Mouse (Mus musculus): ENCODE data around the gene Ptprn2.

Ptprn2 gene

GRCm38 (mm10) chr12:116642191-116642549, 156.7 kb downstream of the Ptprn2 start:
- DNase-seq (ENCODE audit: low spot score in 2 of 2): no peak

GRCm38 (mm10) chr12:116646771-116647170, 161.3 kb downstream of the Ptprn2 start:
- DNase-seq (ENCODE audit: low spot score in 2 of 2): no peak

DNA sequence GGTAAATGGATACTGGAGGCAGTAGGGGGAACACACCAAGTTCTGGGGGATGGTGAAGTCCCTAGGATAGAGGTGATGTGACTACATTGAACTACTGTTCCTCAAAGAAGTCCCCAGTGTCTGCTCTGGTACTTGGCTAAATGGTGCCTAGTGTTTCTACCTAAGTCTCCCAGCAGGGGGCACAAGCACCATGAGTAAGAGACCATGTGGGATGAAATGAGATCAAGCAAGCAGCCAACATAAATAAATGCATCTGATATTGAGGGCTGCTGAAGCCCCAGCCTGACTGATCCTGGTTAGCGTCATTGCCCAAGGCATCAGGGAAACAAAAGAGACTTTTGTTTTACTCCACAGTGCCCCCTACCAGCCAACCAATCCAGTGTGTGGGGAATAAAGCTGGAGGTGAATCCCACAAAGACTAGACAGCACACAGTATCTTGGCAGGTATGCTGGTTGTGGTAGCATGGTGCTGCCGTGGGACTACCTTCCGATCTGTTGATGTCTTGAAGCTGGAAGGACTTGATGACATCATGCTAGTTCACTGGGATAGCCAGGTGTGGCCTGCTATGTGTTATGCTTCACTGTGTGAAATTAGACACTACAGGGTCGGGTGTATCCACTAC, 163.2 kb downstream of the Ptprn2 start:
- peak; percentile 43 to 52 for DNase-seq (ENCODE audit: low spot score in 2 of 2)

- no peak for DNase-seq (ENCODE audit: low spot score in 2 of 2)
These were observed 168.2 kb downstream of the Ptprn2 start for GRCm38 (mm10) chr12:116653684-116654083.

DNA sequence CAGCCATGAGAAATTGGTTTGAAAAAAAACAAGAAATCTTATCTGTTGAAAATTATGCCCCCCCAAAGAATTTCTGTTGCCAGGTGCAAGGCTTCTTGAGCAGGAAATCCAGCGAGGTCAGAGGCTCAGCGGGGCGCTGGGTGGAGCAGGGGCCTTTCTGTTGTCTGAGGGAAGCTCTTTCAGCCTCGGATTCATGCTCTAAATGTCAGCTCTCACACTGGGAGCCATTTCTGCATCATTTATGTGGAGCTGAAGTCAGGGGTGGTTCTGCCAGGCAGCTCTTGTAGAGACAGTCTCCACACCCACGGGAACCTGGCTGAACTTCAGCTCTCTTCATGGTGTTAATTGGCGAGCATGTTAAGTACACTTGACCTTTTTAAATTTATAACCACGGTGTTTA, 174.6 kb downstream of the Ptprn2 start:
- DNase-seq (ENCODE audit: low spot score in 2 of 2): no peak

GRCm38 (mm10) chr12:116661018-116661417, 175.5 kb downstream of the Ptprn2 start:
- DNase-seq (ENCODE audit: low spot score in 2 of 2): no peak

- no peak for DNase-seq (ENCODE audit: low spot score in 2 of 2)
These were observed 192.2 kb downstream of the Ptprn2 start for GRCm38 (mm10) chr12:116677701-116678100.

DNA sequence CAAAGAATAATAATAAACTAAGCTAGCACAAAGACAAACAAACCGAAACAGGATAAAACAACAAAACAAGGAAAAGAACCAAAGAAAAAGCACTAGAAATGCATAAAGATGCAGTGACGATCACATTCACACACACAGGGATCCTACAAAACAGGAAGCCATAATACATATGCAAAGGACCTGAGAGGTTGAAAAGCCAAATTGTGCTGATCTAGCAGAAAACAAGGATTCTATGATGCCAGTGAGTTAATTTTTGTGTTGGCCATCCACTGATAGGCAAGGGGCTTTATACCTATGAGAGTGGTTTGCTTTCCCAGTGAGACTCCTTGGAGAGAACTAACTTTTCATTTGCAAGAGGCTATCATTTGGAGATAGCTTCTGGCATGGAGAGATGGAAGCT, 204.3 kb downstream of the Ptprn2 start:
- DNase-seq (ENCODE audit: low spot score in 2 of 2): no peak

- DNase-seq (ENCODE audit: low spot score in 2 of 2): no peak
These were observed 224.0 kb downstream of the Ptprn2 start for GRCm38 (mm10) chr12:116709535-116709934.

DNA sequence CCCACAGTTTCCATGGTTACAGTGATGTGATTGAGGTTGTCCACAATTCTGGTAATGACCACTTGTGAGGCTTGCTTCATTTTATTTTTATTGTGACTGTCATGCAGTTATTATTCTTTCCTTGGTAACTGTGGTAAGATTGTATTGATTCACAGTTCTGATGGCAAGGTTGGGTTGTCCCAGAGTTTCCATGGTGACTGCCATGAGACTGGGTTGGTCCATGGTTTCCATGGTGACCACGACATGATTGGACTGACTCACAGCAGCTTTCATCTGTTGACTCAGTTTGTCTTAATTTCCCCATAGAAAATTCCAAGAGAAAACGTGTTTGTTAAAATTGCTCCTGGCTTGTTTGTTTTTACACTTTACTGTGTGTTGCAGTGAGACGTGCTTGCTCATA, 225.2 kb downstream of the Ptprn2 start:
- DNase-seq (ENCODE audit: low spot score in 2 of 2): no peak

DNA sequence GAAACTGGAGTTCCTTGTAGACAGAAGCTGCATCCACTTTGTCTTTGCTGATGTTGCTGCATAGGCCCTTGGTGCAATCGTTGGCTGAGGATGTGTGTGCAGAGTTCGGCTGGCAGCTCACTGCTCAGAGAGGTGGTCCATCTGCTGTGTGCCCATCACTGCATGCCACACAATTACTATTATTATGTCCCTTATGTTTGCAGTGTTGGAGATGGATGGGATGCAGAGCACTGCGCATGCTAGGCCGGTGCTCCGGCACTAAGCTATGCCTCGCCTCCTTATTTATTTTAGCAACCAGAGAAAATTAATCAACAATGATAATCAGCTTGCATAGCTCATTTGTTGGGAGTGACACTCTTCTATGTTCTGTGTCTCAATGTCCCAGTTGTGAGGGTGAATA, 225.6 kb downstream of the Ptprn2 start:
- no peak for DNase-seq (ENCODE audit: low spot score in 2 of 2)

DNA sequence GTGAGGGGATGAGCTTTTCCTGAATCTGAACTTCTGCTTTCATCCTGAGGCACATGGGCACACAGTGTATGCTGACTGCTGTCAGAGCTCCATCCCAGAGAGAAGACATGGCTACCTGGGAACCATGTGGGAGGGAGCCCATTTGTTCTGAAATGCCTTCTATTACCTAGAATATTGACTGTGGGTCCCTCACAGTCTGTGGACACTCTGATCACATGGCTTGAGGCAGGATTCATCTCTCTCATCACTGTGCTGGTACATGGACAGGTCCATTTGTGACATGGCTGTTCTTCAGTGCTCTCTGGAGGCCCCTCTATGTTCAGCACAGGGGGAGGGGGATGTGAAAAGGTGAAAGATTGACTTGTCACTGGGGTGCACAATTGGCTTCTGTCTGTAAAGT, 227.6 kb downstream of the Ptprn2 start:
- no peak for DNase-seq (ENCODE audit: low spot score in 2 of 2)

GRCm38 (mm10) chr12:116721062-116721461, 235.5 kb downstream of the Ptprn2 start:
- no peak for DNase-seq (ENCODE audit: low spot score in 2 of 2)

- DNase-seq (ENCODE audit: low spot score in 2 of 2): no peak
These were observed 254.6 kb downstream of the Ptprn2 start for GRCm38 (mm10) chr12:116740141-116740540.

DNA sequence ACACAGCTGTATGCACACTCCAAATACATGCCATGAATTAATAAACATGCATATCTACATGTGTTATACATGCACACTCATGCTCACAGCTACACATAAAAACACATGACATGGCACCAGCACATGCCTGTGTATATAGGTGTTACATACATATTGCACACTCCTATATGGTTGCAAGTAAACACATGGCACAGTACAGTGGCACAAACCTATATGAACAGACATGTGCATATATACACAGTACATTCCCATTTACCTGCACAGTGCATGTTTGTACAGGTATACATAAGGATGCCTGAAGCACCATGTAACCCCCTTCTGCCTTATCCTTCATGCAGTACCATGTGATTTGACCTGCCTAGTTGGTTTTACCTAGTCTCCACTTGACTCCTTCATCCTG, 255.8 kb downstream of the Ptprn2 start:
- DNase-seq (ENCODE audit: low spot score in 2 of 2): no peak

- DNase-seq (ENCODE audit: low spot score in 2 of 2): no peak
These were observed 260.9 kb downstream of the Ptprn2 start for GRCm38 (mm10) chr12:116746401-116746800.

- no peak for DNase-seq (ENCODE audit: low spot score in 2 of 2)
These were observed 267.3 kb downstream of the Ptprn2 start for GRCm38 (mm10) chr12:116752784-116753183.

DNA sequence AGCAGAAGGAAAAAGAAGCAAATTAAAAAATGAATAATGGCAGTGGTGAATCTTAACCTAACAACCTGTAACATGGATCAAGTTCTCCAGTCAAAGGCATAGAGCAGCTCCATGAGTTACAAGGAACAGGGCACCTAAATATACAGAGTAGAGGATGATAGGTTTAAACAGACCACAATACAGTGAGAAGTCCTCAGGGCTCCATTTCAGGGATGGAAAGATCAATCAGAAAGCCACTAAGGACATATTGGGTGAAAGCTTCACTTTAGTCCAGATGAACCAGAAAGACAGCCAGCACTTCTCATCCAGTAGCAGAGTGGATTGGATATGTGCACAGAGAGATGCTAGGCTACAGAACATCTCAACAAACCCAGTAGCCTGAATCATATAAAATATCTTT, 278.4 kb downstream of the Ptprn2 start:
- DNase-seq (ENCODE audit: low spot score in 2 of 2): no peak

GRCm38 (mm10) chr12:116770911-116771310, 285.4 kb downstream of the Ptprn2 start:
- DNase-seq (ENCODE audit: low spot score in 2 of 2): no peak

DNA sequence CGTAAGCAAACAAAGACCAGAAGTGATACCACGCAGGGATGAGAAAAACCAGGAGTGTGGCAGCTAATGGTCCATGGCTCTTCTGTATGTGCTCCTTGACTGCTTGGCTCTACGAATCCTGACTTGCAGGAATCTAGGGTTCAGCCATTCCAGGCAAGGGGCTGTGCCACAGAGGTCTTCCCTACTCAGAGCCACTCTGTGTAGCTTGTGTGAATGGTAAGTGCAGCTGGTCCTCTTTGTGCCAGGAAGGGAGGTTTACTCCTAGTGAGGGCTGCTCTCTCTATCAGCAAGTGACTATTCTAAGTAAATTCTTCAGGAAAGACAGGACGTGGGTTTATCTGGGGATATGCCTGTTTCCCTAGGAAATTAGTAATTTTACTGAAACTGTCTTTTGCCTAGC, 286.0 kb downstream of the Ptprn2 start:
- no peak for DNase-seq (ENCODE audit: low spot score in 2 of 2)

GRCm38 (mm10) chr12:116772081-116772566, 286.6 kb downstream of the Ptprn2 start:
- no peak for DNase-seq (ENCODE audit: low spot score in 2 of 2)

GRCm38 (mm10) chr12:116773344-116773743, 287.8 kb downstream of the Ptprn2 start:
- no peak for DNase-seq (ENCODE audit: low spot score in 2 of 2)

DNA sequence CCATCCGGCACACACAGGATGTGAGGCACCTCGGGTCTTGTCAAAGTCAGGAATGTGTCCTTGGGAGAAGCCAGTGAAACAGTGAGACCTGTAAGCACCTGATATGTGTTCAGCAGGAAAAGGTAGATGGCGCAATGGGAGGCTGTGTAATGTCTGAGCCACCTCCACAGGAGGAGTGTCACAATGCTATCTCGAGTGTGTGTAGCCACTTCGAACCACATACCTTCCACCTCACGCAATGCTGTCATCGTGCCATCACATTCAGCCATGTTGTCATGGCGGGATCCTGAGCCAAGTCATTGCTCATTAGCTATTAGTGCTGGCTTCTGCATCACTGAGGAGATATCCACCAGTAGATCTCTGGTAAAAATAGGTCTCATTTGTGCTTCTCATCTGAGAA, 290.9 kb downstream of the Ptprn2 start:
- DNase-seq (ENCODE audit: low spot score in 2 of 2): no peak

Measured in frontal cortex, postnatal 25 days (tissue).